Mouse (Mus musculus) limb, embryonic 14.5 days (tissue): ENCODE data around the gene Ctcfl. TPM values are rescaled to one million over a fixed set of nuclear protein-coding genes. Genes with fewer than 3 reads are reported as not detected.
"Not testable (repeated sequence)": the region's sequence is repeated elsewhere in the genome, so short reads cannot be mapped to it uniquely, and the experiment has no call there.

Experiments used
- ATAC-seq: fragments of 200-750 bp; cut with Nextera tagmentation; 2 replicates; pipeline ENCODE4 v1.8.0; 2017; ENCODE audit warnings: low read depth, moderate number of reproducible peaks, moderate TSS enrichment; ENCODE audit not compliant: low FRiP score
- DNase-seq: peaks from one replicate; pipeline ENCODE4 v3.0.0-alpha.2; 2015; ENCODE audit warnings: low spot score
- H3K27ac ChIP-seq: fragments of 300-500 bp; sonication (generic); replicated peaks from 2 replicates; pipeline ENCODE4 v1.5.1; 2014; ENCODE audit warnings: low read depth, mild to moderate bottlenecking, low read length, moderate library complexity, mixed read lengths
- H3K27me3 ChIP-seq: fragments of 300-500 bp; sonication (generic); 2 replicates; pipeline ENCODE4 v1.6.1; 2014; ENCODE audit warnings: low read length, mixed read lengths; ENCODE audit not compliant: control insufficient read depth, insufficient read depth
- H3K36me3 ChIP-seq: fragments of 300-500 bp; sonication (generic); 2 replicates; pipeline ENCODE4 v1.6.1; 2014; ENCODE audit warnings: mild to moderate bottlenecking, low read length, moderate library complexity, mixed read lengths; ENCODE audit not compliant: control insufficient read depth, insufficient read depth
- H3K4me1 ChIP-seq: fragments of 300-500 bp; sonication (generic); 2 replicates; pipeline ENCODE4 v1.6.1; 2014; ENCODE audit warnings: antibody characterized with exemption, low read length, mixed read lengths; ENCODE audit not compliant: control insufficient read depth, insufficient read depth
- H3K4me2 ChIP-seq: fragments of 300-500 bp; sonication (generic); replicated peaks from 2 replicates; pipeline ENCODE4 v1.6.1; 2014; ENCODE audit warnings: low read depth, mild to moderate bottlenecking, low read length, moderate library complexity; ENCODE audit not compliant: severe bottlenecking
- H3K4me3 ChIP-seq: fragments of 300-500 bp; sonication (generic); replicated peaks from 2 replicates; pipeline ENCODE4 v1.5.1; 2014; ENCODE audit warnings: low read length
- H3K9ac ChIP-seq: fragments of 300-500 bp; sonication (generic); 2 replicates; pipeline ENCODE4 v1.6.1; 2014; ENCODE audit warnings: mild to moderate bottlenecking, low read depth, low read length, moderate library complexity; ENCODE audit not compliant: severe bottlenecking
- H3K9me3 ChIP-seq: fragments of 300-500 bp; sonication (generic); 2 replicates; pipeline ENCODE4 v1.6.1; 2016; ENCODE audit warnings: low read length; ENCODE audit not compliant: control insufficient read depth
- POLR2A ChIP-seq: fragments of 200-500 bp; IDR thresholded peaks from 2 replicates; pipeline ENCODE4 v1.8.0; 2012; ENCODE audit warnings: inconsistent platforms, mild to moderate bottlenecking, moderate library complexity, borderline replicate concordance; ENCODE audit not compliant: insufficient read depth, insufficient read length; ENCODE audit errors: extremely low read depth
- WGBS: fragments of 180-500 bp; shearing (Covaris S2); extraction: QIAGEN DNeasy Blood & Tissue Kit; methylation state at CpG from one replicate; pipeline ENCODE4 v1.1.7; 2014; 5-methylcytosine and 5-hydroxymethylcytosine counted together
- polyA plus RNA-seq, 2 experiments: library from polyadenylated mRNA; depleted of rRNA in 1 of 2; stranded (reverse) in 1 of 2; unstranded in 1 of 2; fragments of >200 nt; fragmentation: Nextera tagmentation in 1 of 2; extraction: Ambion mirVana in 1 of 2; gene quantifications; 2 replicates each; pipeline versions ENCODE4 v1.2.1 to v1.2.3; 2012 to 2014

Gene Ctcfl
- polyA plus RNA-seq, 2 experiments = not detected

GRCm38 (mm10) chr2:173126386-173126785 lies 7.1 kb upstream of the Ctcfl start:
- Histone ChIP-seq H3K4me2 (no peak overlapping the region), H3K36me3 (no peaks in the 10 kb centered on the region), H3K27ac (no peak overlapping the region), H3K9me3 (no peaks in the 10 kb centered on the region), H3K4me1 (no peaks in the 10 kb centered on the region), H3K4me3 (no peak overlapping the region), H3K9ac (no peak overlapping the region), H3K27me3 (no peaks in the 10 kb centered on the region)
- no peak for TF ChIP-seq POLR2A
- 73% methylated on average over 4 of the region's 4 CpGs for WGBS
- ATAC-seq (no peak), DNase-seq (peak; percentile 37)

- H3K4me3 ChIP-seq = no peak overlapping the region
- H3K9me3 ChIP-seq = no peaks in the 10 kb centered on the region
- H3K4me1 ChIP-seq = no peaks in the 10 kb centered on the region
- no peaks in the 10 kb centered on the region for H3K36me3 ChIP-seq
- WGBS = 88% methylated on average over 7 of the region's 7 CpGs
- no peak overlapping the region for H3K9ac ChIP-seq
- no peak overlapping the region for H3K27ac ChIP-seq
- TF ChIP-seq POLR2A = no peak
- no peaks in the 10 kb centered on the region for H3K27me3 ChIP-seq
- no peak for DNase-seq
- H3K4me2 ChIP-seq = no peak overlapping the region
- no peak for ATAC-seq
Measured at GRCm38 (mm10) chr2:173124022-173124735, 4.9 kb upstream of the Ctcfl start.

GRCm38 (mm10) chr2:173120117-173120516 lies 792 bp upstream of the Ctcfl start:
- not testable (repeated sequence) for H3K27ac ChIP-seq, H3K27me3 ChIP-seq, H3K9me3 ChIP-seq, H3K4me2 ChIP-seq, ATAC-seq, H3K4me3 ChIP-seq, H3K36me3 ChIP-seq, H3K4me1 ChIP-seq, H3K9ac ChIP-seq, DNase-seq
- 56% methylated on average over 4 of the region's 4 CpGs for WGBS

DNA sequence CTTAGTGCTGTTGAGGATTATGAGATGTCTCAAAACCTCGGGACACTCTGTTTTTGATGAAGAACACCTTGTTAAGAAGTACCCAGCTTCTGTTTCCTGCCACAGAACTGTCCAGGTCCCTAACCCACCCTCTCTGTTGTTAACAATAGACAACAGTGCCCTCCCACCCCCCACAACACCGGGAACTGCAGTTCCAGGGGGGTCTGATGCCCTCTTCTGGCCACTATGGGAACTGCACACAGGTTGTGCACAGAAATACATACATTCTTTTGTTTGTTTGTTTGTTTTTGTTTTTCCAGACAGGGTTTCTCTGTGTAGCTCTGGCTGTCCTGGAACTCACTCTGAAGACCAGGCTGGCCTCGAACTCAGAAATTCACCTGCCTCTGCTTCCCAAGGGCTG lies 5.5 kb downstream of the Ctcfl start:
- not testable (repeated sequence) for H3K36me3 ChIP-seq, H3K9me3 ChIP-seq, H3K27me3 ChIP-seq, DNase-seq, H3K27ac ChIP-seq, H3K4me3 ChIP-seq, H3K4me1 ChIP-seq, H3K9ac ChIP-seq, ATAC-seq, H3K4me2 ChIP-seq
- 68% methylated on average over 3 of the region's 3 CpGs for WGBS

- 0 out of 2 replicates have a peak, but pooled peaks cover 3% of the 10 kb centered on the region for H3K4me1 ChIP-seq
- H3K36me3 ChIP-seq = no peaks in the 10 kb centered on the region
- no peak for DNase-seq
- no peak overlapping the region for H3K27ac ChIP-seq
- no peak for TF ChIP-seq POLR2A
- H3K27me3 ChIP-seq = no peaks in the 10 kb centered on the region
- no peak overlapping the region for H3K4me2 ChIP-seq
- H3K9me3 ChIP-seq = no peaks in the 10 kb centered on the region
- 88% methylated on average over 9 of the region's 9 CpGs for WGBS
- no peak overlapping the region for H3K9ac ChIP-seq
- no peak overlapping the region for H3K4me3 ChIP-seq
- ATAC-seq = no peak
Measured at GRCm38 (mm10) chr2:173110571-173110970, 8.8 kb downstream of the Ctcfl start.

DNA sequence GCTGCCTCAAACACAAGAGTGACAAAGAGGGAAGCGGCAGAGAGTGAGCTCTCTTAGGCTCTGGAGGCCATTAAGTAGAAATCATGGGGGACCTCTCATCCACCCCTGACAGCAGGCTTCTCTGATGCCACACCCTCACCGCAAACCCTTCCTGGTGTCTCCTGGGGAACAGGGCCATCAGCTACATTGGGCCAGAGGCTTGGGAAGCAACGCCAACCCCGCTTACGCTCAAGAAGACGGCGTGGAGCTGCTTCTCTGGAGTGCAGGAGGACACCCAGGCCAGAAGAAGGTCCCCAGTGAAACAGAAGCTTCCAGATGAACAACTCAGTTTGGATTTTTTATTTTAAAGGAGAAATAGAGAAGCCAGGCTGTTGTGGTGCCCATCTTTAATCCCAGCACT lies 9.8 kb downstream of the Ctcfl start:
- no peak overlapping the region for H3K27ac ChIP-seq
- WGBS = 91% methylated on average over 7 of the region's 7 CpGs
- ATAC-seq (no peak), DNase-seq (no peak)
- no peak overlapping the region for H3K9ac ChIP-seq
- H3K4me1 ChIP-seq = 0 out of 2 replicates have a peak, but pooled peaks cover 3% of the 10 kb centered on the region
- H3K9me3 ChIP-seq = no peaks in the 10 kb centered on the region
- H3K36me3 ChIP-seq = no peaks in the 10 kb centered on the region
- no peaks in the 10 kb centered on the region for H3K27me3 ChIP-seq
- TF ChIP-seq POLR2A = no peak
- no peak overlapping the region for H3K4me3 ChIP-seq
- no peak overlapping the region for H3K4me2 ChIP-seq
